Mouse (Mus musculus) left cerebral cortex, adult 18-20 months (tissue): ENCODE measurements around the gene Mical3. TPM values are rescaled to one million over a fixed set of nuclear protein-coding genes. Genes with fewer than 3 reads are reported as not detected.

Experiments
- DNase-seq, 2 experiments: peaks; one replicate each; pipeline ENCODE4 v3.0.0; 2021 to 2022; ENCODE audit warnings: low spot score in 2 of 2, mixed read lengths in 1 of 2
- total RNA-seq, 2 experiments: library from RNA; stranded (reverse); gene quantifications; 2 replicates each; pipeline ENCODE4 v1.2.3; 2021

Gene Mical3
- total RNA-seq, 2 experiments from 2014 or later, result 108 to 119 TPM

DNA sequence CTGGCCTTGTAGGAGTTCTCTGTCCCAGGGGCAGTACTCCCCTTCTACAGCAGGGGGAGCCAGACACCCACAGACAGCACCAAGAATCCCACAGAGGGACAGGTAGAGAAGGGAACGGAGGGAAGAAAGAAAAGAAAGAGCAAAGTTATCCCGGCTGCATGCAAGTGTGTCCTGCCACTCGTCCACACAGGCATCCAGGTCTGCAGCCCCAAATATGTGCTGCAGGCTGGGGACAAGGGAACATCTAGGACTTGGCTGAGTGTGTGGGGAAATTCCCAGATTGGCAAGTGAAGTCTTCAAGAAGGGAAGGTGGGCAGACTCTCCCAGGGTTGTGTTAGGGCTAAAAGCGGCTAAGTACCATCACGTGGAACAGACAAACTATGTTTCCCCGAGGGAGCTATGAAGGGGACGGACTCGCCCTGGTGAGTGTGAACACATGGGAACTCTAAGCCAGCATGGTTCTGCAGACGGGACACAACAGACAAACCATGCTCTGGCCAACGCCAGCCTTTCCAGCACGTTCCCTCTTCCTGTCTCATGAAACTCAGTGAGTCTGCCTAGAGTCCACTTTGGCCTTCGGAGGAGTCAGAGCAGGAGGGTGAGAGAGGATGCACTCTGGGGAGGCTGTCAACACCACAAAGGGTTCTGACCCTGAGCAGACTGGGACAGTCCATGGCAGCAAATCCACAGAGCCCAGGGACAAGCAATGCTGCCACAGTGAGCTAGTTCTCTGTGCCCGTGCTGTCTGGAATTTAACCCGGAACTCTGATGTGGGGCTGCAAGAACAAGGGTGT is 158.8 kb downstream of the Mical3 start:
- DNase-seq, result peak; percentile 87 to 88

DNA sequence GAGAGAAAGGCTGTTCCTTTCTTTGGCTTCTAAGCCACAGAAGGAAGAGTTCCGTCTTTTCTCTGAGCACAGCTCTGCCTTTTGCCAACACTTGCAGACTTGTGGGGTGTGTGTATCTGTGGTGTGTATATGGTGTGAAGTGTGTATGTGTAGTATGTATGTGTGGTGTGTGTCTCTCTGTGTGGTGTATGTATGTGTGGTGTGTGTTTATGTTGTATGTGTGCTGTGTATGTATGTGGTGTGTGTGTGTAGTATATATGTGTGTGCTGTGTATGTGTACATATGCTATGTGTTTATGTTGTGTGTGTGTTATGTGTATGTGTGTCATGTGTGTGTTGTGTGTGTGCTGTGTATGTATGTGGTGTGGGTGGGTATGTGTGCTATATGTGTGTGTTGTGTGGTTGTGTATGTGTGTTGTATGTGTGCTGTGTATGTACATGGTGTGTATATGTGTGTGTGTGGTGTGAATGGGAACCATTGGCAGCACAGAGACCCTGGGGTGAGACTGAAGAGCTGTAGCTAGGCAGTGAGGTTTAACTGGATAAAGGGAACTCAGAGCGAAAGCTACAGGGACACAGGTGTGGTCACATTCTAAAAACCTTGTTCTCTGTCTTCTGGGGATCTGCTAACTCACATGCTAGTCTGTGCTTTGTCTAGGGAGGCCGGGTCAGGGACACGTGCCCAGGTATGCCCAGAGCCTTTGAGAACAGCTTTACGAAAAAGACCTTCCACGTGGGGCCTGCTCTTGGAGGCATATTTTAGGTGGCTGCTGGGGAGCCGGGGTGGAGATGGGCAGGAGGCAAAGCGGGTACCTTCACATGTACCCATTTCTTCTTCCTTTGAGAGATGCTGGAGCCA is 159.6 kb downstream of the Mical3 start:
- no peak for DNase-seq

DNA sequence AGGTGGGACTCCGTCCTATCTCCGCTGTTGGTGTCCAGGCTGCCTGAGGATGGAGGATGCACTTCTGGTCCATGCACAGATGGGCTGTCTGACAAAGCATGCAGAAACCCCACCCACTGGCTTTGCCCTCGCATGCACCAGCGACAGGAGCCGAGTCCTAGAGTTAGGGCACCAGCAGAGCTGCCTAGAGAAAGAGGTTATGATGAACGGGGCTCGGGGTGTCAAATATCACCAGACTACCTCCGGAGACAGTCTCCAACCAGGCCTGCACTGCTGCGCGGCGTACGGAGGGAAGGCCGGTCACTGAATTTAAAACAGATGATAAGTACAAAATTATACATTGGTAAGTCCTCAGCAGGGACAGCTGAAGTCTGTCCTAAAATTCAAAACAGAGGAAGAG is 165.0 kb downstream of the Mical3 start:
- no peak for DNase-seq

DNA sequence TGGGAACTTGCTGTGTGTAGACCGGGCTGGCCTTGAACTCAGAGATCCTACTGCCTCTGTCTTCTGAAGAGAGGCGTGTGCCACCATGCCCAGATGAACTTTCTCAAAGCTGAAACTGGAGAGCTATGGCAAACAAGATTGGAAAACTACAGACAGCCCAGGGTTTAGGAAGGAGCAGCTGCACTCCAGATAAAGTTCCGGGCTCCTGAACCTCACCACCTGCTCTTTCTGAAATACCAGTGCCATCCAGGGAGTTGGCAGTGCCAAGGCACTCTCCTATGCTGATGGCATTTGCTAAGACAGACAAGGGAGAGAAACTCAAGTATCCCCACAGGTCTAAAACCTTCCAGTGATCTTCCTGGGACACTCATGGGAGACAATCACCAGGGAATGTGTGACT is 166.6 kb downstream of the Mical3 start:
- no peak for DNase-seq

DNA sequence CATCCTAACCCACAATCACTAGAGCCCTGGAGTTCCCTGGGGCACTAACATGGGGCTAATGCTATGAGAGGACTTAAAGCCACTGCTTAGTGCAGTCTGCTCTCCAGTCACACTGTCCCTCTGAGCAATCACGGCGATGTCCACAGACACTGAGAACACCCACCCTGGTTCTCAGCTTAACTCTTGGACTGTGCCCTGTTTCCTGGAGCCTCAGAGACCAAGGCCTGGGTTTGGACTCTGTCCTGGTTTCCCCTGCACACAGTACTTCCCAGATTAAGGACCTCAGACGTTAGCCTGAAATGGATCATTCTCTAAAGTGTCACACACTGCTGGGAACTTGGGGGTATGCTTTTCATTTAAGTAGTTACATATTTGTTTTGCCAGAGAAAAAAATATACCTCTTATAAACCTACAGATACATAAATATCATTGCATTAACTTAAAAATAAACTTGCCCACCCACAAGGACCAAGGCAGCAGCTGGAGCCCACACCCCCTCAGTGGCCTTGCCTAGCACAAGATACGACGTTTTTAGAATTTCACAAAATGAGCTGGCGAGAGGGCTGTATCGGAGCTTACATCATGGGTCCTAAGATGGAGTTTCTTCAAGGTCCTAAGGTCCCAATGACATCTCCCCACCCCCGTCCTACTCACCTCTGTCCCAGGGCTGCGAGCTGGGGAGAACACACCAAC is 170.3 kb downstream of the Mical3 start:
- DNase-seq, result no peak

DNA sequence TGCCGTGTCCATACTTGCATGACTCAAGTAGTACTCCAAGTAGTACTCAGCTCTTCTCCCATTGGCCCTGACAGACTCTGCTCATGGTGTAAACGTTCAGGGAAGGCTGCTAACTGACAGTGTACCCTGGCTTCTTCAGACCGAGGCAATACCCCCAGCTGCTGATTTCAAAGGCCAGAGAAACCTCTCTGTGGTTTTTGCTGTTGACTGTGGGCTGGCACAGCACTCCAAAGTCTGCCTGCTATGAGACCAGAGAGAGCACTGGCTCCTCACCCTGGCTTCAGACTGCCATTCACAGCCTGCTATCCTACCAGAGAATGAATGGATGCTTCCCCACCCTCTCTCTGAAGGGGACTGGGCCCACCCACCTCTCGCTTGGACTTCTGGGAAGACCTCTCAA is 173.5 kb downstream of the Mical3 start:
- DNase-seq, result no peak

DNA sequence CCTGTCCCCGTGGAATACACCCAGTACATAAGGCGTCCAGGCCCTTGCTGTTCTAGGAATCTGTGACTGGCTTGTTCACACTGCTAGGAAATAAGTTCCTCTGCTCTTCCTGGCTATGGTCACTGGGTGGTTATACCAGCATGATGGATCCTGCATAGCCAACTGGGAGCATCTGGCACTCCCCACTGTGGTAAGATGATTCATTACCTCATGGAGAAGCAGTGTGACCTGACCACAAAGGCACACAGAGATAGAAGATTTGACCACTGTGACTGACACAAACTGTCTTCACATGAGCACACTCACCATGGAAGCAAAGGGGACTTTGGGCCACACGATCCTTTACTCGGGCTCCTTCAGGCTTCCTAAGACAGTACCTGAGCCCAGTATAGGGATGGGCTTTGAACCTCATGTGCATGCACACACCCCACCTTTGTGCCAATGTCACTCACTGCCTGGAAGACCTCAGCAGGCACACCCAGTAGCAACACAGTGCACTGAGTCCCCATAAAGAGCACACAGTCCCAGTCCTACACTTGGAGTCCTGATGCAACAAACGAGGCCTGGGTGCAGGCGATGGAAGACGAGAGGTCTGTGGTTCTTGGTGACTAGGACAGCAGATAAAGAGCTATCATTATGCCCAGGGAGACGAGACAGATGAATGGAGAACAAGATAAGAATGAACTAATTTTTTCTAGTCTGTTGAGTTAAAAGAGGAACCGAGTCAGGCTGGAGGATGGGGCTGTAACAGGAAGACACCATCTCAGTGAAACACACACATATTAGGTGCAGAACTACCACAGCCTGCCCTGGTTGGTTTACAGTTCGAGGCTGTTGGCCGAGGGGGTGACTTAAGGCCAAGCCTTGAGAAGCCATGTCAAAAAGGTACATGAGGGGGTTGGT is 174.3 kb downstream of the Mical3 start:
- no peak for DNase-seq

DNA sequence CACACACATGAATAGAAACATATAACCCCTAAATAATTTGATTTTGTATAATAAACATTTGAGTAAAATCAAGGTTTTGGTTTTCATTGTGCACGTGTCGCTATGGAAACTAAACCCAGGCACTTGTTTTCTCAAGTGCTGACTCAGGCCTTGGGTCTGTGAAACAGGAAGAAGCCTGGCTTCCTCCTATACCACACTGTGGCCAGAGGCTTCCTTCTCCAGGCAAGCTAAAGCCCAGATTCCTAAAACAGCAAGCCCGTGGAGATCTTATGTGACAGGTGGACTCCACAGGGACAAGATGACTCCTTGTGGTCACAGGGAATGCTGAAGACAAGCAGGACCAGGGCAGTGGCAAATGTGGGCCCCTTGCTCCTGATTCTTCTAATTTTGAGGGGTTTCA is 175.6 kb downstream of the Mical3 start:
- DNase-seq, result no peak

DNA sequence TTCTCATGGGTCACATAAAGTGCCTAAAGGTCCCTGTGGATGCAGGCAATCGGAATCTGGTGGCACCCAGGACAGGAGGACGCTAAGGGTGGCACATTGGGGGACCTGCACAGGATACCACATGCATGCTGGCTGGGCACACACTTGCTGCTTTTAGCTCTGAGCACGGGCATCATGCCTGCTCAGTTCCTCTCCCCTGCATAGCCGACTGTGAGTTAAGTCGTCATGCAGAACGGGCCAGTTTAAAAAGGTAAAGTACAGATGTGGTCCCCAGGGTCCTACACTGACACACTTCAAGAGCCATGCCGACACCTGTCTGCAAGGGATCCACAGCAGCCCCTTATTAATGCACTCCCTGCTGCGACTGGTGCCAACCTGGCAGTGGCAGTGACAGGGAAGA is 176.6 kb downstream of the Mical3 start:
- DNase-seq, result no peak

DNA sequence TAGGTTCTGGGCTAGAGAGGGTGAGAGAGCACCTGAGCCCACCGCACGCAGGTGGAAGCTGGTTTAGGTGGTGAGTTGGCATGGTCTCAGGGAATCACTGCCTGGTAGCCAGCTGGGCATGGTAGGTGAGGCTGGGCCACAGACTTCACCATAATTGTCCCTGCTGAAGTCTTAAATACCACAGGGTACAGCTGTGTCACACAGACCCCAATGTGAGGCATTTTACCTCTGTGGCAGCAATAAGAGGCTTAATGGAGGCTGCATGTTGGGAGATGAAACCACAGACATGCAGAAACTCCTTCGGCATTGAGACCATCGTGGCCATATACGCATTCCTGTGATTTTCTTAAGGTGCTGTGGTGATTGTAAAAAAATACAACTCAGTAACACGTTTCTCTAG is 178.3 kb downstream of the Mical3 start:
- no peak for DNase-seq

DNA sequence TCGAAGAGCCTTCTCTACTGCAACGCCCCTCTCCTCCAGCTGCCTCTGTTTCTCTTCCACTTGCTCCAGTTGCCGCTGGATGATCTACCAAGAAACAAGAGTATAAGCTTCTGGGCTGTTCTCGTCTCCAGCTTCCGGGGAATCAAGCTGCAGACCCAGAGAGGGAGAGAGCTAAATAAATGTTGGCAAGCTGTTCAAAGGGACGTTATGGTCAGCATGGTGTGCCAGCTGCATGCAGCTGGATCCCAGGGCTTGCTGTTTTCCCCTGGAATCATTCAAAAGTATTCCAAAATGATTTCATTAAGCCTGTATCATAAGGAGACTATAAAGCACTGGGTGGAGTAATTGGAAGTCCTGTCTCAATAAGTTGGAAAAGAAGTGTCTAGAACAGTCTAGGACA is 179.5 kb downstream of the Mical3 start:
- no peak for DNase-seq

DNA sequence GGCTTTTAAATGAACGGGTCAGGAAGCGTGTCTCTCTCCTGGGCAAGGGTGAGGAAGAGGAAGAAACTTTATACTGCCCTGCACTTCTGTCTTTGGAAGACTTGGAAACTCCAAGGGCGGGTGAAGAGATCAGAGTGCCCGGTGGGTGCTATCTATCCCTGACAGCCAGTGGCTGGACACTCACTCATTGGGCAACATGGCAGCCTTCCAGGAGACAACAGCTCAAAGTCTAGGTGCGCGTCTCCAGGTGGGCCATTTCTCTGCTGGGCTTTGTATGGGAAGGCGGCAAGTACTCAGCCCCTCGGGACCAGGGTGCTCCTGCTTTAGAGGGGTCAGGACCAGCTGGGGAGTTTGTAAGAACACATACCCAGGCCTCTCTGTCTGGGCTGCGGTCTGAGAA is 185.3 kb downstream of the Mical3 start:
- DNase-seq, result no peak

DNA sequence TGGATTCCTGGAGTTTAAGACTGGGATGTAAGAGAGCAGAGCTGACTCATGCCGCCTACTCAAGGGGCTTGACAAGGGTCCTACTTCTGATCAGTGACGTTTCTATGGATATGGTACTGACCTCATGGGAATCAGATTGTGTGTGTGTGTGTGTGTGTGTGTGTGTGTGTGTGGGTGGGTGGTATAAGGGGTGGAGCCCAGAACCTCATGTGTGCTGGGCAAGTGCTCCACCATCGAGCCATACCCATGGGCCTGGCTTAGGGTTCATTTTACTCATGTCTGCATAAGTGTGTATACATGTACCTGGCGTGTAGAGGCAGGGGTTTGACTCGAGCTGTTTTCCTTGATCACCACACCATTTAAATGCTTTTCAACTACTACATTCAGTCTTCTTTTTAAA is 186.8 kb downstream of the Mical3 start:
- no peak for DNase-seq

DNA sequence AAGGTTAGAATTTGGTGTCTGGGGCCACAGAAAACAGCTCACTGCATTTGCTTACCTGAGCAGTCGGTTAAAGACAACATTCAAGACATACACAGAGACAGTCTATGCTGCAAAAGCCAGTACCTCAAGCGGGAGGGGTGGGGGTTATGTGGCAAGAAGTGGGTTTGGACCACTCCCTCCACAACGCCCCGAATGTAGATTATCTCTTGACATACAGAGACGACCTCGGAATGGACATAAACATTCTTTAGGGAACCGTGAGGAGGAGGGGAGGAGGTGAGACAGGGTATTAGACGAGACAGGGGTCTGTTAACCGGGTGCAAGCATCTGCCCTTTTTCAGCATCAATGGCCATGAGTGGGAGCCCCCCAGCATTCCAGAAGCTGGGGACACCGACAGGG is 187.2 kb downstream of the Mical3 start:
- no peak for DNase-seq

DNA sequence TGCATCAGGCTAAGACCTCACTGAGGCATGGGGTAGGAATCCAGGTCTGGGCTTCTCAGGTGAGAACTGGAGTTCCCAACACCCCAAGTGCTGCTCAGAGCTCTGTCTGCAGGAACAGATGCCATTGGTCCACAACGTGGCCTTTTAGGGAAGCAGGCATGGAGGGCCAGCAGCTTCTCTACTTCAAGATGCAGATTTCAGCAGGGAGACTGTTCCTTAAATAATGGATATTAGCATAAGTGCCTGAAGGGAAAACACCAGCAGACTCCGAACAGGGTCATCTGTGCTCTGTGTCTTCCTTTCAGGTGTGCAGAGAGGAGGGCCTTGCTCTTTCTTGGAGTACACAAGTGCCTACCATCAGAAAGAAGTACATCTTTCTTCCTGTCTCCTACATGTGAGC is 187.7 kb downstream of the Mical3 start:
- DNase-seq, result no peak

DNA sequence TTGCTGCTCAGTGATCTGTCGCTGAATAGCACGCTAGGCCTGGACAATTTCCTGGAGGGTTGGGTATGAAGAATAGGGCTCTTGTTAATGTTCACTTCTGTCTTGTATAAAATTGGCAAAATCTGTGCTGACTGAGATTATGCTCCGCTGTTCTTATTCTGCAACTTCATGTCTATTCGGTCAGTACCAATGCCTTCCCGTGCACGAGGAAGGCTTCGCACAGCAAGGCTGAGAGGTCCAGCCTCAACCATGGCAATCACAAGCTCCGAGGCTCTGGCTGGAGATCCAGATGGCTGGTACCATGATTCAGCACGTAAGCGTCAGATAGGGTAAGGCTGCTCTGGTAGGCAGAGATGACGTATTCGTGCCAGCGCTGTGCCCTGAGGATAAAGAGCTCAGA is 189.2 kb downstream of the Mical3 start:
- peak in 1 of 2 experiments; percentile 41 for DNase-seq

DNA sequence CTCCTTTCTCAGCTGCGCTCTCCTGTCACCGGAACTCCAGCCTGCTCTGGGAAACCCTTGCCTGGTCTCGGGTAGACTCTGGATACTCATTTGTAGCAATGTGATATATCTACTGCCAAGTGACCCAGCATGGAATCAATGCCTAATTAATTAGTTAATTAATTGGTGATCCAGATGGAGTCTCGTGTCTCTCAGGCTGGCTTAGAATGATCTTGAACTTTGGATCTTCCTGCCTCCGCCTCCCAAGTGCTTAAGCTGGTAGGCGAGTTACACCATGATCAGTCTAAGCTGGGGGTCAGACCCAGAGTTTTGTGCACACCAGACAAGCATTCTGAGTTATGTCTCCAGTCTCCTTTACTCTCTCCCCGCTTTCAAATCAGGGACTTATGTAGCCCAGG is 189.7 kb downstream of the Mical3 start:
- DNase-seq, result no peak

DNA sequence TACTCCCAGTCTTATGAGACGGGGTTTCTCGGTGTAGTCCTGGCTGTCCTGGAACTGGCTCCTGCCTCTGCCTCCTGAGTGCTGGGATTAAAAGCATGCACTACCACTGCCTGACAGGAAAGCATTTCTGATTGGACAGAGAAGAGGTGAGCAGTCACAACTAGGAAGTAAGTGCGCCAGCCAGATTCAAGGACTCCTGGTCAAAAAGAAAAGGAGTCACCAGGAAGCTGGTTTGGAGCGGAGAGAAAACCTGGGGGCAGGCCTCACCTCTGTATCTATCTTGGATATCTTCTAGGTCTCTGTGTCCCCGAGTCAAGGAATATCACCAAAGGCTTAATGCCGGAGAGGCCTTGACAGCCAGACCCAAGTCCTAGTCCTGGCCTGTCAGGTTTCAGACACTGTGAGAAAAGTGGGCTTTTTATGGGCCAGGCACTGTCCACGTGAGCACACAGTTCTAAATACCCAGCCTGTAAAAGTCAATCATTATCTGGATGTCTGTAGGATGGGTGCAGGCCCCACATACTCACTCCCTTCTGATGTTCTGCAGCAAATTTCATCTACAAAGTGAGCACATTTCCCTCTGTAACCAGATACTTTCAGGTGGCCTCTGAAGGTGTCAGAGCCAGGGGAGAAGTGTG is 190.2 kb downstream of the Mical3 start:
- DNase-seq, result no peak

DNA sequence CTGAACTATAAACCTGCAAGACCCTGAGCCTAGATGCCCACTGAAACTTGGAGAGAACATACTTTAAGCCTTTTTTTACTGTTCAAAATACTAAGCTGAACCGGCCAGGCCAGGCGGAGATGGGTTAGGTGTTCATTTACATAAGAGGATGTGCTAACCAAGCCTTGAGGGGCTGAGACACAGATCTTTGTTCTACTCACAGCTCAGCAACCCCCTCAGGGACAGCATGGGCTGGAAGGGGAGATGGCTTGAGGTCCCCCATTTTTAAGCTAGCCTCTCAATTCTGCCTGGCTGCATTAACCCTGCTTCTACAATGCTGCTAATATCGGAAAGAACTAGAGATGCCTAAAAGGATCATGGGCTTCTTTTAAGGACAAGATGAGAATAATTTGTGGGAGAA is 191.0 kb downstream of the Mical3 start:
- DNase-seq, result no peak

DNA sequence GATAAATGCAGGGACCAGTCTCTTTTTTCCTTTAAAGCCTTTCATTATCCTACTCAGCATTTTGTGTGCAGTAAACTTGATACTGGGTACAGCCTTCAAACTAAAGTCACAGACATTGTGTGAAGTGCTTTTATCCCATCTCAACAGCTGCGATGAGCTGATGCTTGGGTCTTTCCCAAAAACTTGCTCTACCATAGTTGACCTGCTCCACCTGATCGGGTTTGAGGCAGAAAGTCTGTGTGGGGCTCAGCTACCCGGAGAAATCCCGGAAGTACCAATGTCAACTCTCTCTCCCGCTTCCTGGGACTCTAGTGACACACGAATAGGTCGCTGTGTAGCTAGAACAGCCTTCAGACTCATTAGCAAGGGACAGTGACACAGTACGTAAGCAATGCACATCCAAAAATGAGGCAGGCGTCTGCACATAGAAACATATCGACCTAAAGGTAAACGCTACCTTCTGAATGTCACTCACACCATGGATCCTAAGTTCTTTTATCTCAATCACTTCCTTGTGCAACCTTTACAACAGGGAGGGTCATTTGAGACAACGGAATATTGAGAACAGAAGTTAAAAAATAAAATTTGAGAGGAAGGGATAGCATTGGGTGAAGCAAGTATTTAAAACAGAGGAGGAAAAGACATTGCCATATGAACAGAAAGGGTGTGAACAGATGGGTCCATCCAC is 191.9 kb downstream of the Mical3 start:
- DNase-seq, result no peak
